ENCODE assay signal across 15 mouse cellular contexts in the genomic region with DNA sequence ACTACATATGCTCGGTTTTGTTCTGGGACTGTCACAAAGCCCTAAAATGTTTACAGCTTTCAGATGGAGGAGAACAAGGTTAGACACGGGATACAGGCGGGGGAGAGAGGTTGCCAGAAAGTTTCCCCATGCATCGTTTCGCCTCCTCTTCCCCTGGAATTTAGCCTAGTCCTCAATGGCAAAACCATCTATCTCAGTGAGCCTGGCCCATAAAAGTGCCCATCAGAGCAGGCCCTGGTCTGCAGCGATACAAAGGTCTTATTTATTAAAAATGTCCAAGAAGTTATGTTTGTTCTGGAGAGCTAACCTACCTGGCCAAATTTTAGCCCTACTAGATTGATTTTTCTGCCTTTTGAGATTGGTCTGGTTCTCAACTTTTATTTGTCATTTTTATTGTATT.
"Had no signal": no experiment of that assay in that cellular context is flagged by ENCODE, and none has a peak within 500 bp of the region (broad histone marks: within the 10 kb centered on the region; RNA-seq: fewer than 3 reads in every experiment).

No protein-coding gene starts in this region.

- H3K27me3 ChIP-seq: neural tube, embryonic 13.5 days; neural tube, embryonic 15.5 days; stomach, embryonic 15.5 days had no signal

- H3K36me3 ChIP-seq: neural tube, embryonic 13.5 days; neural tube, embryonic 15.5 days; stomach, embryonic 15.5 days had no signal

- H3K27ac ChIP-seq: neural tube, embryonic 13.5 days; neural tube, embryonic 15.5 days; stomach, embryonic 15.5 days; stomach, postnatal 0 days had no signal

- H3K9me3 ChIP-seq: neural tube, embryonic 13.5 days; neural tube, embryonic 15.5 days; stomach, embryonic 15.5 days had no signal

- H3K4me3 ChIP-seq: neural tube, embryonic 13.5 days; neural tube, embryonic 15.5 days; stomach, embryonic 15.5 days had no signal

- H3K4me1 ChIP-seq: neural tube, embryonic 13.5 days; neural tube, embryonic 15.5 days; stomach, embryonic 15.5 days had no signal

- DNase-seq: retina, postnatal 1 day; right cerebral cortex, postnatal 14 days; right cerebral cortex, postnatal 25 days; right cerebral cortex, postnatal 4 days; spleen, adult 18-20 months; thymus, adult 18-20 months; thymus, adult 2 months; thymus, postnatal 14 days; thymus, postnatal 25 days; thymus, postnatal 36 days; thymus, postnatal 4 days had no signal

- H3K4me2 ChIP-seq: neural tube, embryonic 13.5 days; neural tube, embryonic 15.5 days; stomach, embryonic 15.5 days had no signal

- H3K9ac ChIP-seq: neural tube, embryonic 13.5 days; neural tube, embryonic 15.5 days; stomach, embryonic 15.5 days had no signal
